Mouse (Mus musculus): ENCODE results near the gene Pim2. TPM values are rescaled to one million over a fixed set of nuclear protein-coding genes. Genes with fewer than 3 reads are reported as not detected.
A peak's percentile ranks its signal among the peaks of the same experiment; 100 is the strongest.

Gene Pim2
- polyA plus RNA-seq, 1 experiment from 2014 or later: 11.7 TPM

DNA sequence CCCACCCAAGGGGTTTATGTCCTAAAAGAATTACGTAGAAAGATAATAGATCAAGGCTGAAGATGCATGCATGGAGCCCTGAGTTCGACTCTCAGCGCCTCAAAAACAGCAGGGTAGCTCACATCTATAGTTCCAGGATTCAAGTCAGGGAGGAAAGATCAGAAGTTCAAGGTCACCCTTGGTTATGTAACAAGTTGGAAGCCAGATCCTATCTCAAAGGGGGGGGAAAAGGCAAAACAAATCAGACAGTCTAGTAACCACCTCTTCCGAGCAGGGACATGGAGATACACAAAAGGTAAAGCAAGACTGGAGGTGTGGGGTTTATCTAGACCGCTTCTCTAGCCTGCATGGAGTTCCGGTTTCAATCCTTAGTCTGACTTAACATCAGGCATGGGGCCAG, 48.2 kb downstream of the Pim2 start:
- H3K27me3 ChIP-seq (ENCODE audit: insufficient read depth, low read length): peaks cover 58% of the 10 kb centered on the region
- no peak for ATAC-seq (ENCODE audit: low FRiP score, low TSS enrichment)
- 77% methylated on average over 6 of the region's 6 CpGs for WGBS
- H3K27ac ChIP-seq (ENCODE audit: low read length): no peak overlapping the region
- H3K36me3 ChIP-seq (ENCODE audit: insufficient read depth, low read length): peaks cover 5% of the 10 kb centered on the region; the same call in 1 of the 2 replicates
- no peaks in the 10 kb centered on the region for H3K4me1 ChIP-seq (ENCODE audit: insufficient read depth, low read length)
- no peak overlapping the region for H3K4me3 ChIP-seq (ENCODE audit: low read length)
- H3K4me2 ChIP-seq (replicated peaks; ENCODE audit: low read depth, low read length): no peak overlapping the region
- no peak overlapping the region for H3K9ac ChIP-seq (replicated peaks; ENCODE audit: low read length)
- H3K9me3 ChIP-seq (ENCODE audit: low read length): no peaks in the 10 kb centered on the region

DNA sequence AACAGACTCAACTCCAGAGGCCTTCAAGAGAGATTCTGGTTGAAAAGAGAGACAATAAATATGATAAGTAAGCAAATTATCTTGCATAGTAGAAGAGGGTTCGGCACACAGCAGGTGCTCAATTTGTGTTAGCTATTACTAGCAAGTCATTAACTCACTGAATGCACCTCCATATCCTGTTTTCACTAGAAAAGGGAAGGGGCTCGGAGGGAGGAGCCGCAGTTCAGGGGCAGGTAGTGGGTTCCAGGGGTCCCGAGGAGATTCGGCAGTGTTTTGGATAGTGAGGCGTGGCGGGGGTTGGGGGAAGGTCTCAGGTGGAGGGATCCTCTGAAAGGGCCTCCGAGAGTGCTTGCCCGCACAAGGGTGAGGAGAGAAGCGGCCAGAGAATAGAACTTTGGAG, 49.1 kb downstream of the Pim2 start:
- no peaks in the 10 kb centered on the region for H3K4me1 ChIP-seq (ENCODE audit: insufficient read depth, low read length)

DNA sequence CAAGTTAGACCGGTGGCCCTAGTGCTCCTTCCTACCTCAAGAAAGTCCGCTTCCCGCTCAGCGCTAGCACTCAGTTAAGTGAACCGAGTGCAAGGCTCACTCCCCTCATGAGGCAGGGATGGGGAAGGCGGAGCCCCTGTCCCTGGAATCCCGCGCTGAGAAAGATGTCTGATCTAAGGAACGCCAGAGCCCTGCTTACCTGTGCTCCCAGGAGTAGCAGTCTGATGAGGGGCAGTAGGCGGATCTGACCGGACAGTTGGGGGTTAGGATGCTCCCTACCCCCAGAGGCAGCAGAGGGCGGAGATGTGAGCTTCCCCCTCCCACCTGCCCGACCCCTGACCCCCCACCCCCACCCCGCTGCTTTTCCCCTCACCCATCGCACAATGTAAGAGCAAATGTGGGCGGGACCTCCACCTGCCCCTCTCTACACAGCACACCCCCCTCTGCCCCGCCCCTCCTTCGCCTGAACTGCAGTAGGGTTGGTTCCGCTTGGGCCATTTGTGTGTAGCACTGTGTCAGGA, 50.3 kb downstream of the Pim2 start, which contains the start of gene Eras:
Gene Eras, minus strand, starts transcription at position 338 of the 521 bp plus-strand sequence.
- WGBS: 29% methylated on average over 18 of the region's 19 CpGs

More for the DNA sequence above, 49.1 kb downstream of the Pim2 start:
- Histone ChIP-seq H3K9me3 (ENCODE audit: low read length) (no peaks in the 10 kb centered on the region), H3K27ac (ENCODE audit: low read length) (no peak overlapping the region), H3K4me3 (ENCODE audit: low read length) (no peak overlapping the region), H3K36me3 (ENCODE audit: insufficient read depth, low read length) (peaks cover 14% of the 10 kb centered on the region; the same call in 1 of the 2 replicates), H3K4me2 (replicated peaks; ENCODE audit: low read depth, low read length) (0 out of 2 replicates have a peak overlapping the region, but pooled peaks have one; percentile 1), H3K27me3 (ENCODE audit: insufficient read depth, low read length) (peaks cover 49% of the 10 kb centered on the region), H3K9ac (replicated peaks; ENCODE audit: low read length) (no peak overlapping the region)
- WGBS: 27% methylated on average over 10 of the region's 10 CpGs
- ATAC-seq (ENCODE audit: low FRiP score, low TSS enrichment): no peak

More for the DNA sequence above, 50.3 kb downstream of the Pim2 start, which contains the start of gene Eras:
- 0 out of 2 replicates have a peak, but pooled peaks have one; percentile 31 for ATAC-seq (ENCODE audit: low FRiP score, low TSS enrichment)
- Histone ChIP-seq H3K4me1 (ENCODE audit: insufficient read depth, low read length) (no peaks in the 10 kb centered on the region), H3K4me2 (replicated peaks; ENCODE audit: low read depth, low read length) (0 out of 2 replicates have a peak within 1 kb of the TSS, but pooled peaks have one; percentile 1), H3K9me3 (ENCODE audit: low read length) (no peaks in the 10 kb centered on the region), H3K9ac (replicated peaks; ENCODE audit: low read length) (no peak within 1 kb of the TSS), H3K27ac (ENCODE audit: low read length) (no peak within 1 kb of the TSS), H3K4me3 (ENCODE audit: low read length) (no peak within 1 kb of the TSS), H3K36me3 (ENCODE audit: insufficient read depth, low read length) (peaks cover 15% of the 10 kb centered on the region; the same call in 1 of the 2 replicates), H3K27me3 (ENCODE audit: insufficient read depth, low read length) (peaks cover 38% of the 10 kb centered on the region)

Other genes with a start within 250 kb of the Pim2 start
- gene Syp, start 239.8 kb upstream of the Pim2 start, polyA plus RNA-seq (2015; fragmentation: Nextera tagmentation; extraction: Ambion mirVana): 3.1 and 3.6 TPM in 2 replicates
- gene Prickle3, start 221.0 kb upstream of the Pim2 start, polyA plus RNA-seq (2015; fragmentation: Nextera tagmentation; extraction: Ambion mirVana): 14.1 and 14.7 TPM in 2 replicates
- gene Plp2, start 206.9 kb upstream of the Pim2 start, polyA plus RNA-seq (2015; fragmentation: Nextera tagmentation; extraction: Ambion mirVana): 170 and 179 TPM in 2 replicates
- 0.91 and 1.4 TPM in 2 replicates for gene Magix, start 197.0 kb upstream of the Pim2 start, polyA plus RNA-seq (2015; fragmentation: Nextera tagmentation; extraction: Ambion mirVana)
- gene Gpkow, start 181.1 kb upstream of the Pim2 start, polyA plus RNA-seq (2015; fragmentation: Nextera tagmentation; extraction: Ambion mirVana): 47.6 and 50.4 TPM in 2 replicates
- gene Wdr45, start 163.9 kb upstream of the Pim2 start, polyA plus RNA-seq (2015; fragmentation: Nextera tagmentation; extraction: Ambion mirVana): 45.7 and 48.8 TPM in 2 replicates
- 0.59 TPM in 1 of 2 replicates, not detected in the other for gene Gm45208, start 156.0 kb upstream of the Pim2 start, polyA plus RNA-seq (2015; fragmentation: Nextera tagmentation; extraction: Ambion mirVana)
- gene Praf2, start 149.8 kb upstream of the Pim2 start, polyA plus RNA-seq (2015; fragmentation: Nextera tagmentation; extraction: Ambion mirVana): 69.3 and 74.7 TPM in 2 replicates
- 17.4 and 19.6 TPM in 2 replicates for gene Ccdc120, start 127.4 kb upstream of the Pim2 start, polyA plus RNA-seq (2015; fragmentation: Nextera tagmentation; extraction: Ambion mirVana)
- gene Tfe3, start 115.7 kb upstream of the Pim2 start, polyA plus RNA-seq (2015; fragmentation: Nextera tagmentation; extraction: Ambion mirVana): 30.9 and 31.4 TPM in 2 replicates
- gene Gripap1, start 88.5 kb upstream of the Pim2 start, polyA plus RNA-seq (2015; fragmentation: Nextera tagmentation; extraction: Ambion mirVana): 47.5 and 57.0 TPM in 2 replicates
- 1.7 and 1.9 TPM in 2 replicates for gene Kcnd1, start 56.0 kb upstream of the Pim2 start, polyA plus RNA-seq (2015; fragmentation: Nextera tagmentation; extraction: Ambion mirVana)
- 37.5 and 39.1 TPM in 2 replicates for gene Otud5, start 36.9 kb upstream of the Pim2 start, polyA plus RNA-seq (2015; fragmentation: Nextera tagmentation; extraction: Ambion mirVana)
- gene Slc35a2, start 5.8 kb downstream of the Pim2 start, polyA plus RNA-seq (2015; fragmentation: Nextera tagmentation; extraction: Ambion mirVana): 37.8 and 41.1 TPM in 2 replicates
- gene Pqbp1, start 21.0 kb downstream of the Pim2 start, polyA plus RNA-seq (2015; fragmentation: Nextera tagmentation; extraction: Ambion mirVana): 113 and 124 TPM in 2 replicates
- gene Timm17b, start 21.1 kb downstream of the Pim2 start, polyA plus RNA-seq (2015; fragmentation: Nextera tagmentation; extraction: Ambion mirVana): 182 and 184 TPM in 2 replicates
- not detected in 2 replicates for gene Gm10491, start 29.6 kb downstream of the Pim2 start, polyA plus RNA-seq (2015; fragmentation: Nextera tagmentation; extraction: Ambion mirVana)
- gene Gm10490, start 31.3 kb downstream of the Pim2 start, polyA plus RNA-seq (2015; fragmentation: Nextera tagmentation; extraction: Ambion mirVana): not detected in 2 replicates
- 1.4 and 2.3 TPM in 2 replicates for gene Pcsk1n, start 41.6 kb downstream of the Pim2 start, polyA plus RNA-seq (2015; fragmentation: Nextera tagmentation; extraction: Ambion mirVana)
- not detected in 2 replicates for gene Eras, start 50.3 kb downstream of the Pim2 start, polyA plus RNA-seq (2015; fragmentation: Nextera tagmentation; extraction: Ambion mirVana)
- gene Hdac6, start 69.6 kb downstream of the Pim2 start, polyA plus RNA-seq (2015; fragmentation: Nextera tagmentation; extraction: Ambion mirVana): 65.3 and 69.8 TPM in 2 replicates
- gene Gata1, start 99.8 kb downstream of the Pim2 start, polyA plus RNA-seq (2015; fragmentation: Nextera tagmentation; extraction: Ambion mirVana): 0.58 and 0.69 TPM in 2 replicates
- gene Glod5, start 140.2 kb downstream of the Pim2 start, polyA plus RNA-seq (2015; fragmentation: Nextera tagmentation; extraction: Ambion mirVana): 0.34 and 0.64 TPM in 2 replicates
- 66.5 and 70.7 TPM in 2 replicates for gene Suv39h1, start 196.5 kb downstream of the Pim2 start, polyA plus RNA-seq (2015; fragmentation: Nextera tagmentation; extraction: Ambion mirVana)
- gene Was, start 212.2 kb downstream of the Pim2 start, polyA plus RNA-seq (2015; fragmentation: Nextera tagmentation; extraction: Ambion mirVana): 0.11 and 0.18 TPM in 2 replicates